Mouse (Mus musculus): ENCODE measurements around the gene Opn4.
A peak's percentile ranks its signal among the peaks of the same experiment; 100 is the strongest.

Opn4 gene

DNA sequence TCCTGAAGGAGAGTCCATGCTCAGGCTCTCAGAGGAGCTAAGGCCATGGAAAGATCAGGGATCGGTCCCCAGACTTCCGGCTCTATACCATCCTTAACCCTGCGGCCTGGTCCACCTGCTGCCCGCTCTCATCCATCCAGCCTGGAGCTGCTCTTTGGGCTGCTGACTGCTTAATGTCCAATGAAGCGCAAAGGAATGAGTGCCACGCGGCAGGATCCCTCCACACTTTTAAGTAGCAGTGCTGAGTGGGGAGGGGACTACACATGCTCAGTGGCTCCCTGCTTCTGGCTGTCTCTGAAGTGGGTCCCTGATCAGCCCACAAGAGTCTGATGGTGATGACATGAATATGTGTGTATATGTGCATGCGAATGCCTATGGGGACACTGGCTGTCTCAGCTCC is at the start of gene Opn4:
Gene Opn4, minus strand, starts transcription at position 202 of the 400 bp plus-strand sequence.
- no peak for DNase-seq

DNA sequence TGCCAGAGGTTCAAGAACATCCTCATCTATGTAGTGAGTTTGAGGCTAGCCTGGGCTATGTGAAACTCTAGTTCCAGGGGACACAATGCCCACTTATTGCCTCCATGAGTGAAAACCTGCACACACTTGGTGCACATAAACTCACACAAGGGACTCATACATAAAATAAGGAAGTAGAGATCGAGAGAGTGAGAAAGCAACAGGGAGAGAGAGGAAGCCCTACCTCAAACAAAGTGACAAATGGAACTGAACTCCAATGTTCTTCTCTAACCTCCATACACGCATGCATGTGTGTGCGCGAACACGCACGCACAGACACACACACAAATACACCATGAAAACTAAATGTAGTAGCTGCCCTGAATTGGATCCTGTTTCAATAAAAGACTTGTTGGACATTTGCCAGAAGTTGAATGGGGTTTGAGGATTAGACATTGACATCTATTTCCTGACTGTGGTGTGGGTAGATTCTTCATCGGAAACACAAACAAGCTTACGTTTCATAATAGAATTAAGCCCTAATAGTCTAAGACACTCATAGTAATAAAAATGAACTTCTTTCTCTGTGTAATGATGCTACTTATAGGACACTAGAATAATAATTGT is 48.0 kb upstream of the Opn4 start:
- DNase-seq, result no peak

DNA sequence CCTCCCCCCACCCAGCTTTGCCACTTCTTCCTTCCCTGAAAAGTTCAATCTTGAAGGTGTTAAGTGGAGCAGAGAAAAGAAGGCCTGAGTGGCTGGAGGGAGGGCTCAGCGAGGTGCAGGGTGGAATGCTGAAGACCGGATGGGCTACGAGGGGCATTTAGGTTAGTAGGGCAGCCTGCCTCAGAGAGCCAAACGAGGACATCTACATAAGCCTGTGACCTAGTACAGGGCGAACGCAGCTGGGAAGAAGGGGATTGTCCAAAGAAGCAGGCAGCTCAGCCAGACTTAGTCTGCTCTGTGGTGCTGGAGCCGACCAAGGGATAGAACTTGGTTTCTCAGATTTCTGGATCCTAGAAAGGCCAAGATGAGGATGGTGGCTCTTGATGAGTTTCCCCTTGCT is 44.2 kb upstream of the Opn4 start:
- DNase-seq, result no peak

DNA sequence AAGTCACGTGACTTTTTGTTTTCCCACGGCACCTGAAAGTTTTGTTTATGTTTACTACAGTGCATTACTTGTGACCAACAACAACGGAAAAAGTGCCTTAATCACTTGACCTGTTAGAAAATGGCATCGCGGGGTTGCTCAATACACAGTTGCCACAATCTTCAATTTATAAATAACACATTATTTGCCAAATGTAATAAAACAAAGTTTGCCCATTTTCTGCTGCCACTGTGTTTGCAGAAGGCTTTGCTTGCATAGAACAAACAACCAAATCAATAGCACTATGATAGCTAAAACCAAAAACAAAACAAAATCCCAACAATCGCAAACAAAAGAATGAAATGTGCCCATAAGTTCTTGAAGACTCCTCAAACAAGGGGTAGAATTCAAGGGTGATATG is 35.8 kb upstream of the Opn4 start:
- no peak for DNase-seq

DNA sequence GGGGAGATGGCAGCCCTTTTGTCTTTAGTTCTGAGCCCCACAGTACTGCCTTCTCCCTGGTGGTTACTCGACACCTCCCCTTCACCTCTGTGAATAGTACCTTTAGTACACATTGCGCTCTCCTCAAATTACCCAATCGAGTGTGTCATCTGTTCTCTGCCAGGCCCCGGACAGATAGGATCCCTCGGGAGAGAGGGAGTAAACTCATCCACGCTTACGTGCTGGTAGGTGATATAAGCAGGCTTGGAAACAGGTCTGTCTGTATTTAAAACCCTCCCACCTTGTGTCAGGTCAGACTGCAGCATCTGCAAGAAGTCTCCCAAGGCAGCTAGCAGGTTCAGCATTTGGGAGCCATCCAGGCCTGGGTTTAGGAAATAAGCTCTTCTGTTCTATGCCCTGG is 35.2 kb upstream of the Opn4 start:
- DNase-seq, result no peak

DNA sequence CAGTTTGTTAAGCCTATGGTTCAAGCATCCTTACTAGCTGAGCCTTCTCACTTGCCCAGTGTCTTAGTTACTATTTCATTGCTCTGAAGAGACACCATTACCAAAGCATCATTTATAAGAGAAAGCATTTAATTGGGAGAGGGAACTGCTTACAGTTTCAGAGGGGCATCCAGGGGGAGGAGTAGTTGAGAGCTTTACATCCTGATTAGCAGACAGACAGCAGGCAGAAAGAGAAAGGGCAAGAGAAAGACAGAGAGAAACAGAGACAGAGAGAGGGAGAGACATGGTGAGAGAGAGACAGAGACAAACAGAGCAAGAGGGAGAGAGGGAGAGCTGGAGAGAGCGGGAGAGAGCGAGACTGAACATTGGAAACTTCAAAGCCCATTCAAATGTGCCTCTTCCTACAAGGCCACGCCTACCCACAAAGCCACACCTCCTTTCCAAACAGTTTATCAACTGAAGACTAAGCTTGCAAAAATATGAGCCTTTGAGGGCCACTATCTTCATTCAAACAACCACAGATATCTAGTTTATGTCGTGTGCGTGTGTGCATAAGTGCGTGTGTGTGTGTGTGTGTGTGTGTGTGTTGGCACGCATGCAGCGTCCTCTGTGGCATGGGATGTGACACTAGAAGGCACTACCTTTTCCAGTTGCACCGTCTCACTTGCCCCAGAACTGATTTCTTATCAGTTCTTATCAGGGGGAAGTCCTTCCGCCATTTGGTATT is 32.9 kb upstream of the Opn4 start:
- DNase-seq, result no peak

DNA sequence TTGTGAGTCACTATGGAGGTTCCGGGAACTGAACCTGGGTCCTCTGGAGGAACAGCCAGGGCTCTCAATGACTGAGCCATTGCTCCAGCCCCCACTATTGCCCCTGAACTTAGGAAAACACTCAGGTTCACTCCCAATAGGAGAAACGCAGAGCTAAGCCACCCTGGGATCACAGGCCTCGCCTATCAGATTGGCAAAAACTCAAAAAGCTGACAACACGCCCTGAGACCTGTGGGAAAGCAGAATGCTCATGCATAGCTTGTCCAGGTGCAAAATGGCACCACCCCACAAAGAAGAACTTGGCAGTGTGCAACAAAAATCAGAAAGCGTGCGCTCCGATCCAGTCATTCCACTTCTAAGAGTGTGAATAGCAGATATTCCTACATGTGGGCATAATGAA is 26.9 kb upstream of the Opn4 start:
- no peak for DNase-seq

DNA sequence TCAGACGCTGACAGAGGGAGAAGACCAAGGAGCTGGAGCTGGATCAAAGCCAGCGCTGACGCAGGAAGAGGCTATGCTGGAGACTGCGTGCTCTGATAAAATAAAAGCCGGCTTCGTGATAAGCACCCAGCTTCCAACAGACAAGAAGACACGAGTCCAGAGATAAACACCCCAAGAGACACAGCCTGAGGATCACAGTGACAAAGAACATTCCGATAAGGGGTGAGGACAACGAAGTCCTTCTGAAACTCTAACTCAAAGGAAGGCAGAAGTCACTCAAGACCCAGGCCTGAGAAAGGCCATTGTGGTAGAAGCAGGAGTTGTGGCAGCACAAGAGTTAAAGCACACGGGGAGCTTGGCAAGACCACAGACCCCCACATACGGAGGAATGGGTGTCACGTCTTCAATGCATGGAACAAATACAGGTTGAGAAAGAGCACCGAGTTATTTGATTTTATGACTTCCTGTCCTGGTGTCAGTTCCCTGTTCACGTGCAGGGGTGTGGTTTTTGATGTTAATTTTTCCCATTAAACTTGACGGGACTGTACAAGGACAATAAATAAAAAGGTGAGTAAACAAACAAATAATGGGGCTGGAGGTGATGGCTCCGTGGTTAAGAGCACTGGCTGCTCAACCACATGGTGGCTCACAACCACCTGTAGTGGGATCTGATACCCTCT is 23.7 kb upstream of the Opn4 start:
- DNase-seq, result no peak

DNA sequence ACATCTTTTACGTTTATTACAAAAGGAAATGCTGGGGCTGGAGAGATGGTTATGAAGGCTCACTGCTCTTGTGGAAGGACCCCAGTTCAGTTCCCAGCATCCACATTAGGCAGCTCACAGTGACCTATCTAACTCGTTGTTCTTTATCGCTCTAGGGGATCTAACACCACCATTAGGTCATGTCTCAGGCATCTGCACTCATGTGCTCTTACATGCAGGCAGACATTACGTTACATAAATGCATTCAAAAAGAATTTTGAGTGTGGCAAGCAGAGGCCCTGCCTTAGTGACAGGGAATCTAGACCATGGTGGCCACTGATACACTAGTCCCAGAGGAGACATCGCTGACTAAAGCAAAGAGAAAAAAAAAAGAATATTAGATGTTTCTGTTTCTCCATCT is 23.1 kb upstream of the Opn4 start:
- DNase-seq, result no peak

DNA sequence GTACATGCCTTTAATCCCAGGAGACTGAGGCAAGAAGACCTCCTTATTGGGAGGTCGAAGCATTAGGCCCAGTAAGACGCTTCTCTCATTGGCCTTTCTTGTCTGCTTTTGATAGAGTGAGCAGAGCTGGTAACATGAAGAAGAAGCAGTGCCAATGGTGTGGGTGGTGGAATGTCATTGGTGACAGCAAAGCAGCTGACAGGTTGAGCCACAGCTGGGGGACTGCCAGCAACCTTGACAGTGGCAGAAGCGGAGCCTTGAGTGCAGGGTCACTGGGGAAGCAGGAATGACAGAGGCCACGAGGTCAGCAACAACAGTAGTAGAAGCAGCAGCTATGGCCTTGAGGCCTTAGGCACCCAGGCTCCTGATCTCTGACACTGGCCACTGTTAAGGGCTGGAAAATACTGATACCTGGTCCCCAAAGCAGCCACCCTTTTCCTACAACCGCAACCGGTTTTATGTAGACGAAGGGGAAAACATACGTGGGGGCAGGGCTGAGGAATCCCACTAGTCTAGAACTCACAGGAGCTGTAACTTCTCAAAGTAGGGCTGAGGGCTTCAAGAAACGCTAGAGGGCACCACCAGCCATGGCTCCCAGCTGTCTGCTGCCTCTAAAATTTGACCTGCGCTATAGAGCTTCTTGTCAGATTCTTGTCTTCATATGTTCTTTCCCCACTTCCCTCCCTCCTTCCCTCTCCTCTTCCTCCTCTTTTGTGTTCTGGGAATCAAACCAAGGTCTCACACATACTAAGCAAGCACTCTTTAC is 20.9 kb upstream of the Opn4 start:
- DNase-seq, result no peak

DNA sequence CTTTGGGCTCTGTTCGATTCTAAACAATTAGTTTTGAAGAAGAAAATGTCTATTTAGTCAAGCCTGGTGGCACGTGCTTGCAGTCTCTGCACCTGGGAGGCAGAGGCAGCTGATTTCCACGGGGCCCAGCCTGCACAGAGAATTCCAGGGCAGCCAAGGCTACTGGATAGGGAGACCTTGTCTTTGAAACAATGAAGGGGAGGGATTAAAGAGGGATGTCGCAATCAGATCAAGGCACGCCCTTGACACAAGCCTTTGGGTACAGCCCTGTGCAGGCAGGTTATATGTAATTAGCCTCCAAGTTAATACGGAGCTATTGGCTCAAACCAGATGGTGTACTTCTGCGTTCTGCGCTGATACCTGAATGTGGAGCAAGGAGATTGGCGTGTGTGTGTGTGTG is 18.9 kb upstream of the Opn4 start:
- DNase-seq, result no peak

DNA sequence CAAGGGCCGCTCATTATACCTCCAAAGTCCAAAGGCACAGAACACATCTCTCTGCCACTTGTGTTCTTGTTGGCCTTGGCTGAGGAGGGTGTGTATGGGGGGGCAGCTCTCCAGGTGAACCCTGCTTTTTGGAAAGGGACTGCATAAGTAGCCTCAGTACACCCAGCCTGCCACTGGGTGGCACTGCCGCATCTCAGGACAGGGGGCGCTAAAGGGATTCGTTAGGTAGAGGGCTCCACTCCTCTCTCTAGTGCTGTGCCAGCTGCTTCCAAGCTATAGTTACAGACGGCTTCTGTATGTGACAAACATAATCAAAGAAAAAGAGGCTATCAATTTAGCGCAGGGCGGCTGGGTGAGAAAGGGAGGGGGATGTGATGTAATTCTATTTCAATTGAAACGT is 16.9 kb upstream of the Opn4 start:
- DNase-seq, result peak; percentile 70

DNA sequence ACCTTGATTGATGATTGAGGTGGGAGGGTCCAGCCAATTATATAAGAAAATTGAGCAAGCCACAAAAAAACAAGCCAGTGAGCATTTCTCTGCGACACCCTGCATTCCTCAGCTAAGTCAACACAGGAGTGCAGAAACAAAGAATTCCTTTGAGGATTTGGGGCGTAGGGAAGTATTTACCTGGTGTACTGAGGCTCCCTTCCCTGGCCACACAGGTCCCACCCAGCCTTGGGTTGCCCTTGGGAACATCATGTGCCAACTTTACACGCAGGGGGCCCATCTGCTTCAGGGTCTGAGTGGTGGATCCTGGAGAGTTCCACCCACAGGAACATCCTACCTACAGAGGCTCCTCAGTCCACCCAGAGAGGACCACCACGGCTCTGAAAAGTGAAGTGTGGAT is 15.7 kb upstream of the Opn4 start:
- no peak for DNase-seq

DNA sequence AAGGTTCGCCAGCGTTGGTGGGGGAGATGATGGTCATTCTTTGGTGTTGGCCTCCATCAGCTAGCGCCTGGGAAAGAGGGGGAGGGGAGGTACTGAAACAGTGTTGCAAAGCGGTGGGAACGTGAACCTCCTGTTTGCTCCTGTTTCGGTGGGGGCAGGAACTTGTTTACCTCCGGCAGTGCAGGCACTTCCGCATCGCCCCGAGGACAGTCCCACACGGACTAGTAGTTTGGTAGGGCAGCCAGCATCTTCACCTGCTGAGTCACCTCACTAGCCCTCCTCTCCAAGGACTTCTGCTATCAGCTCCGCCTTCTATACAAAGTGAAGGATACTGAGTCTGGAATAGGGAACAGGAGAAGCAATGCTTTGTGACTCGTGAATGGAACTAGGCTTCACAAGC is 15.1 kb upstream of the Opn4 start:
- DNase-seq, result no peak

DNA sequence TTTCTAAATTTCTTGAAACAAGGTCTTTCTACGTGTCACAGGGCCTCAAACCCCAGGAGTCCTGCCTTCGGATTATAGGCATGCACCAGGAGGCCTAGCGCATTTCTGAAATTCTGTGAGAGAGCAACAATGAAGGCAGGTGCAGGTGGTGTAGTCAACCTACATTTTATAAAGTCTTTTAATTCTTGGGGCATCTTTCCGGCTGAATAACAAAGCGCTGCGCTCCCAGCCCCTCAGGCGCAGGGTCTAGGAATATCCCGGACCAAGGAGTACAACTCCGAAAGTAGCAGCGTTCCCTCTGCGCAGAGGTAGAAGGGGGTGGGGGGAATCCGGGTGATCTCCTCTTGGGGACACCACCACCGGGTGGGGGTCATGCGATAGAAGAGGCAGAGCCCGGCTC is 14.6 kb upstream of the Opn4 start:
- DNase-seq, result no peak

DNA sequence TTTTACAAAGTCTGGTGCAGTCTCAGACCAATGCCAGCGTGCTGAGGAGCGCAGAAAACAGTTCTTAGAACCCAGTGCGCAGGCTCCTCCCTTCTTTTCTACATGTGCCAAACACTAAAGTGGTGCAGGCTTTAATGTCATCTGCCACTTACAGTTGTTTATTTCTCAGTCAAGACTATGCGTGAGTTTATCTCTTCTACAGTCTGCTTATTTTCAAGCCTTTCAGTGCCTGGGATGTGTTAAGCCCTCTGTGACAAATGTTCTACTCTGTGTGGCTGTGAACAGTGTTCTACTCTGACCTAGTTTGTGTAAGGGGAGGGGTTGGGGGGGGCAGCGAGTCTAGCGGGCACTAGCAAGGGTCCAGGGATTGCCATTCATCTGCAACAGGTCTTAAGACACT is 13.6 kb upstream of the Opn4 start:
- no peak for DNase-seq

DNA sequence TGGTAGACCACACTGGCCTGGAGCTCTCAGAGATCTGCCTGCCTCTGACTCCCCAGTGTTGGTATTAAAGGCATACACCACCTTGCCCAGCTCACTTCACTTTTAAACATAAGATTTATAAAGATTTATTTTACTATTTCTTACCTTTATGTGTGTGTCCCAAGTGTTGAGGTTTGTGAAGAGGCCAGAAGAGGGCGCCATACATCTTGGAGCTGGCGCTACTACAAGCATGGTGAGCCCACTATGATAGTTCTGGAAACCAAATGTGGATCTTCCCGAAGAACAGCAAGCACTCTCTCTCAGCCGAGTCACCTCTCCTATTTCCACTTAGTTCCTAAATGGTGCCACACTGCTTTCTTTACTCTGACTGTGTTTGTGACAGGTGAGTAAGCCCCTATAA is 12.3 kb upstream of the Opn4 start:
- DNase-seq, result no peak

DNA sequence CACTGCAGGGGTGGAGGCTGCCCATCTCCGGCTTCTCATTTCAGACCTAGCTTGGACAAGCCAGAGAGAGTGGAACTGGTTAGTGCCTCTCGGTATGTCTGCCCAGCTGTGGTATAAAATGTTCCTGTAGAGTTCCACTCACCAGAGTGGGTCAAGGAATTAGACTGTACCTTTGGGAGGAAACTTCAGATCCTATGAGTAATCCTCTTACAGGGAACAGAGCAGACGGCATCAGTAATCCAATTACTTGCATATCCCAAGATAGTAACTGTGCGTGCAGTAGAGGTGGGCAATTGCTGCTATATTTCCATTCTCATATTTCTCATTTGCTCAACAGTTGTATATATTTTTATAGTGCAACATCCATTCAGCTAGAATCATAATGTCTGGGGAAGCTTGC is 11.6 kb upstream of the Opn4 start:
- DNase-seq, result no peak

DNA sequence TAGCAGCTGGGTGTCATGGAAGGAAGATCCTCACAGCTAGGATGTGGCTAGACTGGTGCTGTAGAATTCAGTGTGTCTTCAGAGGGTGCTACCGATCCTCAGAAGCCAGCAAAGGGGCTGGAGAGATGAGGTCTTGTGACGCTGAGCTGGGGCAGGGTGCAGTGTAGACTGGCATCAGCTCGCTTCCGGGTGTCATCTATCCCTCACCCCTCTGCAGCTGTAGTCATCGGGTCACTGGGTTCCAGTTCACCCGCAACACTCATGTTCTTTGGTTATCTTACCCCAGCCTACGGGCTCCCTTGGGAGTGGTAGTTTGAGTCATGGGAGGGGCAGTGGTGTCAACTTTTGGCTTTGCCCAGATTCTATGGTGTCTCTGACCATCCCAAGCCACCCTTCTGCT is 2.0 kb upstream of the Opn4 start:
- DNase-seq, result no peak

DNA sequence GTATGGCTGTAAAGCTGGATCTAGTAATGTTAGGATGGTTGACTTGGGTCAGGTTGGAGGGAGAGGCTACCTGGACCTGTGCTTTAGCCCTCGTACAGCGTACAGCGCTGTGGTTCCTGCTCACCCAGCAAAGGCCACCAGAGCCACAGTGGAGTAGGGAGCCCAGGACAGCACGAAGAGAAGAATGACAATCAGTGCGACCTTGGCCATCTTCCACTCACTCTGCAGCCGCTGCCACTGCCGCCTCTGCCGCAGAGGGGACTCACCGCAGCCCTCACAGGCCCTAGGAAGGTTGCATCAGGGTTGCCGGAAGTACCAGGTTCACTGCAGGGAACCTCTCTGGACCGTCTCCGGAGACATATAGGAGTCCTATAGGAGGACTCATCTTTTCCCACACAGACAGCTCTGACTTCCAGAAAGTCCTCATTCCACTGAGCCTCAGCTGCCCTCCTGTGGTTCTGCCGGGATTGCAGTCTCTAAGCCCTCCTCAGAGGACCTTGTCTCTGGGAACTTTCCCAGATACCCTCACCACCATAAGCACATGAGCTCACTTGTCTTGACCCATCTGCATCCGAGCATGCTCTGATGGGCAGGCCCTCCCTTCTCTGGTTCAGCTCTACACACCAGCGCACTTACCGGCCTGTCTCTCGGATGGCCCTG is 4.2 kb downstream of the Opn4 start:
- DNase-seq, result no peak

DNA sequence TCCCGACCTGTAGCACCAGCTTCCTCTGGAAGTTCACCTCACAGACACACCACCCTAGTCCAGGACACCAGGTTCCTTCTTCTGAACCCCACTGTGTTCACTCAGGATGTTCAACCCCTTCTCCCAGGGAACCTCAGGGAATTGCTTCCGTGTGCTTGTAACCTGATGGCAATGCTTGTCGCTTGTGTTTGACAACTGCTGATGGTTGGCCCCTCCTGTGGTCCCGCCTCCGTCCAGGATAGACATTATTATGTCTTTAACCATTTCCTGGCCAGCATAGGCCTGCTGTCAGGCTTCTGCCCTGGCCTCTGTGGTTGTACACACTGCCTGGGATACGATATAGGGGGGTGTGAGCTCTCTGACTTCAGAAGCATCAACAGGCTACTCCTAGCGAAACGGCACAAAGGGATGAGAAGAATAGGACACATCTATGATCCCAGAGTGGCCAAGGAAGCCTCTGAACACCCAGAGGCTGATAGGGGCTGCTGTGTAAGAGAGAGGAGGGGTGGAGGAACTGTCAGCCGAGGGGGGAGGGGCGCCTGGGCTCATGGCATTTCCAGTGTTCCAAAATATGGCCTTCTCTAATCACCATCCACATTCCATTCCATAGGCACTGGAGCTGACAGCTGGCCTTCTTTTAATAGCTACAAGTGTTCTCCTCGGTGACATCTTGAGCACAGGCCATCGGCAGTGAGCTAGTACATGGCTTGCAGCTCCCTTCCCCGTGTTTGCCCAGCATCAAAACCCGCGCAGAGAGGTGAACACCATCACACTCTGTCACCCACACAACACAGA is 8.0 kb downstream of the Opn4 start:
- no peak for DNase-seq
